Mouse (Mus musculus) adrenal gland, postnatal 25 days (tissue): ENCODE data around the gene Abhd13. TPM values are rescaled to one million over a fixed set of nuclear protein-coding genes. Genes with fewer than 3 reads are reported as not detected.

Experiments used
- DNase-seq: peaks from one replicate; pipeline ENCODE4 v3.0.0; 2021; ENCODE audit warnings: mixed read lengths
- long read RNA-seq: library from polyadenylated mRNA; stranded (forward); transcript quantifications from one replicate; pipeline ENCODE4 v2.0.0, GENCODE M21; 2021
- total RNA-seq: library from RNA; stranded (reverse); gene quantifications from 2 replicates; pipeline ENCODE4 v1.2.3, GENCODE M21; 2021

Abhd13 gene
- total RNA-seq, result 23.1 and 23.4 TPM in 2 replicates
- long read RNA-seq, full-length matches to known transcripts, result 18 of 20 reads
- long read RNA-seq, partial matches to known transcripts, result 0 of 20 reads
- long read RNA-seq, other reads (novel, unspliced or antisense), result 2 of 20 reads

GRCm38 (mm10) chr8:9977573-9978314, at the start of gene Abhd13, which contains the start of gene Lig4:
Abhd13 (plus strand) TSS chr8:9977707.
Lig4 (minus strand) TSS chr8:9977686.
- DNase-seq, result peak; percentile 99

- no peak for DNase-seq
Measured at GRCm38 (mm10) chr8:9929746-9930445, 47.6 kb upstream of the Abhd13 start.

GRCm38 (mm10) chr8:9932711-9933110, 44.8 kb upstream of the Abhd13 start:
- no peak for DNase-seq

- peak; percentile 8 for DNase-seq
Measured at GRCm38 (mm10) chr8:9934891-9935565, 42.5 kb upstream of the Abhd13 start.

GRCm38 (mm10) chr8:9935574-9935973, 41.9 kb upstream of the Abhd13 start:
- DNase-seq, result no peak

GRCm38 (mm10) chr8:9949134-9949890, 28.2 kb upstream of the Abhd13 start:
- DNase-seq, result no peak

GRCm38 (mm10) chr8:9958338-9958737, 19.2 kb upstream of the Abhd13 start:
- DNase-seq, result no peak

- DNase-seq, result no peak
Measured at GRCm38 (mm10) chr8:9959919-9960318, 17.6 kb upstream of the Abhd13 start.

GRCm38 (mm10) chr8:9971866-9972265, 5.6 kb upstream of the Abhd13 start:
- no peak for DNase-seq

- no peak for DNase-seq
Measured at GRCm38 (mm10) chr8:9975276-9975675, 2.2 kb upstream of the Abhd13 start.

GRCm38 (mm10) chr8:9975898-9976611, 1.5 kb upstream of the Abhd13 start:
- peak; percentile 98 for DNase-seq

GRCm38 (mm10) chr8:9977016-9977415, 491 bp upstream of the Abhd13 start:
- no peak for DNase-seq

- DNase-seq, result no peak
Measured at GRCm38 (mm10) chr8:9978475-9979230, 1.1 kb downstream of the Abhd13 start.

GRCm38 (mm10) chr8:9979746-9980145, 2.2 kb downstream of the Abhd13 start:
- DNase-seq, result no peak

- DNase-seq, result no peak
Measured at GRCm38 (mm10) chr8:9980188-9980587, 2.7 kb downstream of the Abhd13 start.

GRCm38 (mm10) chr8:10004115-10004514, 26.6 kb downstream of the Abhd13 start:
- DNase-seq, result no peak

GRCm38 (mm10) chr8:10006156-10006985, 28.9 kb downstream of the Abhd13 start, which contains the start of gene Tnfsf13b:
Tnfsf13b (plus strand) TSS chr8:10006467.
- DNase-seq, result no peak

- peak; percentile 44 for DNase-seq
Measured at GRCm38 (mm10) chr8:10006986-10007659, 29.6 kb downstream of the Abhd13 start.

GRCm38 (mm10) chr8:10007660-10008028, 30.1 kb downstream of the Abhd13 start:
- no peak for DNase-seq
